Mouse (Mus musculus): Measurements from ENCODE around the gene Pla2g7. TPM values are rescaled to one million over a fixed set of nuclear protein-coding genes. Genes with fewer than 3 reads are reported as not detected.

Pla2g7 gene
- polyA plus RNA-seq, 1 experiment from 2014 or later: 14.5 TPM

- no peaks in the 10 kb centered on the region for H3K9me3 ChIP-seq
- H3K4me2 ChIP-seq: no peak overlapping the region
- H3K27ac ChIP-seq: no peak overlapping the region
- H3K27me3 ChIP-seq (replicated peaks): no peaks in the 10 kb centered on the region
- H3K4me1 ChIP-seq: no peaks in the 10 kb centered on the region
- no peaks in the 10 kb centered on the region for H3K36me3 ChIP-seq (replicated peaks)
- no peak overlapping the region for H3K4me3 ChIP-seq
- 90% methylated on average over 2 of the region's 2 CpGs for WGBS
- no peak for ATAC-seq (replicated peaks)
- H3K9ac ChIP-seq: no peak overlapping the region
Observed at GRCm38 (mm10) chr17:43587278-43587677, 19.4 kb downstream of the Pla2g7 start.

- WGBS: 93% methylated on average over 6 of the region's 6 CpGs
- Histone ChIP-seq H3K36me3 (replicated peaks) (no peaks in the 10 kb centered on the region), H3K27me3 (replicated peaks) (no peaks in the 10 kb centered on the region), H3K4me1 (no peaks in the 10 kb centered on the region), H3K4me3 (no peak overlapping the region), H3K27ac (no peak overlapping the region), H3K4me2 (no peak overlapping the region), H3K9ac (no peak overlapping the region), H3K9me3 (no peaks in the 10 kb centered on the region)
- no peak for ATAC-seq (replicated peaks)
Observed at GRCm38 (mm10) chr17:43589750-43590149, 21.9 kb downstream of the Pla2g7 start.

- Histone ChIP-seq H3K27ac (no peak overlapping the region), H3K4me2 (no peak overlapping the region), H3K9ac (no peak overlapping the region), H3K36me3 (replicated peaks) (no peaks in the 10 kb centered on the region), H3K4me1 (no peaks in the 10 kb centered on the region), H3K4me3 (no peak overlapping the region), H3K9me3 (no peaks in the 10 kb centered on the region), H3K27me3 (replicated peaks) (no peaks in the 10 kb centered on the region)
- 73% methylated on average over 5 of the region's 5 CpGs for WGBS
- no peak for ATAC-seq (replicated peaks)
Observed at GRCm38 (mm10) chr17:43590531-43590930, 22.6 kb downstream of the Pla2g7 start.

DNA sequence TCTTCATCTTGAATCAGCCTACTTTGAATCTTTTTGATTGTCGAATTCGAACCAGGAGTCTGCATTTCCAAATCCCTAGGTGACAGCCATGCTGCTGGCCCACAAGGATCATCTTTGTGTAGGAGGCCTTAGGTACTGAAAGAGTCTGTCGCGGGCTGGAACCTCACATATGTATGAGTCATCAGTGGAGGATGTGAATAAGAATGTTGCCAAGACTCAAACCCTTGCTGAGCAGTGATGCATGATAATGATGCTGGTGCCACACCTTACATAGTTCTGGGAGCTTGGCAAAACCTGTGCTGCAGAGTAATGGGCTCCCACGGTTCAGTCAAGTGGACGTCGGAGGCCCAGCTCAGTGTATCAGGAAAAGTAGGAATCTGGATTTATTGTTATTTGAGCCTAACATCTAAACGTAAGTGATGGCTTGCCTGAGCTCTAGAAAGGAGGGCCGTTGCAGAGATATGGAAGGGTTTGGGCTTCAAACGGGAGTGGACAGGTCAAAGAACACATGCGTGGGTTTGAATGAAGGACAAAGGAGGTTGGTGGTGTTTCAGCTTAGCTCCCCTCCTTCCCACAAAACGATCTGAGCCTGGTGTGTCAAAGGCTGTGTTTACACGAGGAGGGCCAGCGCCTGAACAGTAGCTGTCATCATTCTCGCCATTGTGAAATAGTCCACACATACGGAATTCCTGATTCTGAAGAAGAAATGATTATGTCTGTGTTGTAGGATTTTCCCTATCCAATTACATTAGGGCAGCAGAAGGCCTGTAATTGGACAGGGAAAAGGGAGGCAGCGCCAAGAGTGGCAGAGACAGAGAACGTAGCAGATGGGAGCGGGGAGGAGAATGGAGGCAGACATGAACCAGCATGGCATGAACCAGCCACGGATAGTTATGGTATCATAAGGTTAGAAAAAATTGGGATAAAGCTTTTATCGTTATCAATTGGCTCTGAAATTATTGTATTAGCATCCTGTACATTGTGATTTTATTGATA is 24.7 kb downstream of the Pla2g7 start:
- Histone ChIP-seq H3K9ac (no peak overlapping the region), H3K4me2 (no peak overlapping the region), H3K27me3 (replicated peaks) (no peaks in the 10 kb centered on the region), H3K27ac (no peak overlapping the region), H3K4me3 (no peak overlapping the region), H3K4me1 (no peaks in the 10 kb centered on the region), H3K9me3 (no peaks in the 10 kb centered on the region), H3K36me3 (replicated peaks) (no peaks in the 10 kb centered on the region)
- 88% methylated on average over 21 of the region's 21 CpGs for WGBS
- ATAC-seq (replicated peaks): no peak

DNA sequence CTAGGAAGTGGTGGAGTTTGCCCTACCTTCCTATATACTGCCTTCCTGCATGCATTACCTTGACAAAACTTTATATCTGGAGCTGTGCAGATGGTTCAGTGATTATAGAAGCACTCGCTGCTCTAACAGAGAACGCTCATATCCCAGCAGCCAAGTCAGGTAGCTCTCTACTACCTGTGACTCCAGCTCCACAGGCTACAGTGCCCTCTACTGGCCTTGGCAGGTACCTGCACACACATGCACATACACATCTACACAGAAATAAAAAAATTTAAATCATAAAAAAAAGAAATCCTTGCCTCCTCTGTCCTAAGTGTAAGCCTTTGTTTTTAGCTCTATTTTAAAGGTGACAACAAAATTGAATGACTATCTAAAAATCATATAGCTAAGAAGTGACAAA is 29.8 kb downstream of the Pla2g7 start:
- H3K4me3 ChIP-seq: no peak overlapping the region
- no peaks in the 10 kb centered on the region for H3K9me3 ChIP-seq
- H3K9ac ChIP-seq: no peak overlapping the region
- no peaks in the 10 kb centered on the region for H3K27me3 ChIP-seq (replicated peaks)
- 97% methylated on average over 2 of the region's 2 CpGs for WGBS
- H3K36me3 ChIP-seq (replicated peaks): no peaks in the 10 kb centered on the region
- no peak overlapping the region for H3K27ac ChIP-seq
- no peak for ATAC-seq (replicated peaks)
- no peaks in the 10 kb centered on the region for H3K4me1 ChIP-seq
- no peak overlapping the region for H3K4me2 ChIP-seq

GRCm38 (mm10) chr17:43598706-43599105 is 30.8 kb downstream of the Pla2g7 start:
- H3K4me3 ChIP-seq: no peak overlapping the region
- no peaks in the 10 kb centered on the region for H3K36me3 ChIP-seq (replicated peaks)
- H3K9me3 ChIP-seq: no peaks in the 10 kb centered on the region
- no peak overlapping the region for H3K9ac ChIP-seq
- no peak overlapping the region for H3K4me2 ChIP-seq
- 70% methylated on average over 4 of the region's 4 CpGs for WGBS
- no peaks in the 10 kb centered on the region for H3K4me1 ChIP-seq
- no peak overlapping the region for H3K27ac ChIP-seq
- ATAC-seq (replicated peaks): no peak
- no peaks in the 10 kb centered on the region for H3K27me3 ChIP-seq (replicated peaks)

- Histone ChIP-seq H3K4me3 (no peak overlapping the region), H3K9ac (no peak overlapping the region), H3K4me1 (no peaks in the 10 kb centered on the region), H3K36me3 (replicated peaks) (no peaks in the 10 kb centered on the region), H3K27me3 (replicated peaks) (no peaks in the 10 kb centered on the region), H3K9me3 (no peaks in the 10 kb centered on the region), H3K4me2 (no peak overlapping the region), H3K27ac (no peak overlapping the region)
- ATAC-seq (replicated peaks): 0 out of 2 replicates have a peak, but pooled peaks have one; percentile 31
- 12% methylated on average over 3 of the region's 3 CpGs for WGBS
Observed at GRCm38 (mm10) chr17:43606704-43607103, 38.8 kb downstream of the Pla2g7 start.

DNA sequence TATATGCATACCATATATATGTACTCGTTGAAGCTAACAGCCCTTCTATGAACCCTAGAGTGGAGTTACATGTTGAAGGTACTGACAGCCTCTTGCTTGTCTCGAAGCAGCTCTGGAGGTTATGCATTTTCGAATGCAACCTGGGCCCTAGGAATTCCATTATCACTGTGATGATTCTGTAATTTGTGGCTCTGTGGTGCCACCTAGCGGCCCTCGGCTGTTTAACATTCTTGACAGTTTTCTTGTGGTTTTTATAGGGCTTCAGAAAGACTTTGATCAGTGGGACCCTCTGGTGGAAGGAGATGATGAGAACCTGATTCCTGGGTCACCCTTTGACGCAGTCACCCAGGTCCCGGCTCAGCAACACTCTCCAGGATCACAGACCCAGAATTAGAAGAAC is 43.7 kb downstream of the Pla2g7 start:
- Histone ChIP-seq H3K4me1 (no peaks in the 10 kb centered on the region), H3K36me3 (replicated peaks) (no peaks in the 10 kb centered on the region), H3K9me3 (no peaks in the 10 kb centered on the region), H3K4me2 (no peak overlapping the region), H3K4me3 (no peak overlapping the region), H3K27me3 (replicated peaks) (no peaks in the 10 kb centered on the region), H3K27ac (no peak overlapping the region), H3K9ac (no peak overlapping the region)
- WGBS: 18% methylated on average over 7 of the region's 7 CpGs
- peak; percentile 82 for ATAC-seq (replicated peaks)

DNA sequence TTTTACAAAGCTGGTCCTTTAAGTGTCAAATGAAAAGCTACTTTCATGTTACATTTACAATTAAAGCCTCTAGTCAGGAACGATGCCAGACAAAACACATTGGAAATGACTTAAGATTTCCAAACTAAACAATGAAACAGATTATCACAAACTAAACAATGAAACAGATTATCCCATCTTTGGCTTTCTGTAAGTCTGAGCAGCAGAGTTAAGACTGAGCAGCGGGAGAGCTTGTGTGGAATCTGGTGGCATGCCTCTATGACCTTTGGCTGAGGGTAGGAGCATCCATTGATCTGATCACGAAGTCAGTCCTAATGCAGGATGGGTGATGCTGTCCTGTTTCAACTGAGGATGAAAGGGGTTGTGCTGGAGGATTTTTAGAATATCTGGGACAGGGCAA is 44.3 kb downstream of the Pla2g7 start:
- H3K4me1 ChIP-seq: no peaks in the 10 kb centered on the region
- WGBS: 51% methylated on average over 3 of the region's 3 CpGs
- H3K36me3 ChIP-seq (replicated peaks): no peaks in the 10 kb centered on the region
- no peak for ATAC-seq (replicated peaks)
- no peaks in the 10 kb centered on the region for H3K27me3 ChIP-seq (replicated peaks)
- H3K4me3 ChIP-seq: no peak overlapping the region
- H3K9ac ChIP-seq: no peak overlapping the region
- H3K27ac ChIP-seq: no peak overlapping the region
- H3K4me2 ChIP-seq: no peak overlapping the region
- H3K9me3 ChIP-seq: no peaks in the 10 kb centered on the region

DNA sequence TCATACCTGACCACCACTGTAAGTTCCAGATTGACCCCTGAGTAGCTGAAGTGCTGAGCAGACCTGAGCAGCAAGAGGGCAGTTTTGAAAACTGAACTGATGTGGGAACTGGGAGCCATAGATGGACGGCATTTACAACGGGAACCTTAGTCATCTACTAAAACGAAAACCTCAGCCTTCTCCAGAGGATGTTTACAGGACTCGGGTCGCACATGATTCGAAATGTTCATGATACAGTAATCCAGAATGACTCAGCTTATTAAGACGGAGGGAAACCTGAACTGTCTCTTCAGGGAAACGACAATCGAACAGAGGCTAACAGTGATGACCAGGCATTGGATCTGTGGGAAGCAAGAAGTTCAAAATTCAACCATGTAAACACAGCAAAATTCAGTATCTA is 51.3 kb downstream of the Pla2g7 start:
- H3K4me3 ChIP-seq: no peak overlapping the region
- no peak for ATAC-seq (replicated peaks)
- no peaks in the 10 kb centered on the region for H3K9me3 ChIP-seq
- H3K27me3 ChIP-seq (replicated peaks): no peaks in the 10 kb centered on the region
- no peaks in the 10 kb centered on the region for H3K4me1 ChIP-seq
- H3K36me3 ChIP-seq (replicated peaks): no peaks in the 10 kb centered on the region
- no peak overlapping the region for H3K27ac ChIP-seq
- no peak overlapping the region for H3K4me2 ChIP-seq
- no peak overlapping the region for H3K9ac ChIP-seq
- 94% methylated on average over 9 of the region's 9 CpGs for WGBS

GRCm38 (mm10) chr17:43622076-43622475 is 54.2 kb downstream of the Pla2g7 start:
- H3K27me3 ChIP-seq (replicated peaks): no peaks in the 10 kb centered on the region
- no peak overlapping the region for H3K4me3 ChIP-seq
- H3K9ac ChIP-seq: no peak overlapping the region
- no peak overlapping the region for H3K27ac ChIP-seq
- H3K4me2 ChIP-seq: no peak overlapping the region
- H3K36me3 ChIP-seq (replicated peaks): no peaks in the 10 kb centered on the region
- no peaks in the 10 kb centered on the region for H3K4me1 ChIP-seq
- 91% methylated on average over 10 of the region's 10 CpGs for WGBS
- H3K9me3 ChIP-seq: no peaks in the 10 kb centered on the region
- ATAC-seq (replicated peaks): no peak

DNA sequence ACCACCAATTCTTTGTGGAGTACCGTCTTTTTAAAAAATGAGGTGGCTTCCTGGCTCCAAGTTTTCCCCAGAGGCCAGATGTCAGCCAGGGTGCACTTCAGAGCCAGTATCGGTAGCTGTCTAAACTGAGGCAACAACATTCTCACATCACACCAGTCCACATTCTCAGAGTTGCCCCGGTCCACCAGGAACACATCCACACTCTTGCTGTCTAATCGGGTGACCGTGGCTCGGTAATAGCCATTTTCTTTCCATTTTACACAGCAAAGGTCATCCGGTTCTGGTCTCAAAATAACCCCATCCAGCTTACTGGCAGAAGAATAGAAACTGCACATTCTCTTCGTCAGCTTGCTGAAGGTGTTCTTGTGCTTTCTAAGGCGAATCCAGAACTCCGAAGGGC is 60.3 kb downstream of the Pla2g7 start:
- Histone ChIP-seq H3K4me3 (no peak overlapping the region), H3K4me1 (peaks cover 15% of the 10 kb centered on the region), H3K36me3 (replicated peaks) (no peaks in the 10 kb centered on the region), H3K9me3 (no peaks in the 10 kb centered on the region), H3K27ac (no peak overlapping the region), H3K4me2 (no peak overlapping the region), H3K9ac (no peak overlapping the region), H3K27me3 (replicated peaks) (peaks cover 29% of the 10 kb centered on the region)
- ATAC-seq (replicated peaks): no peak
- 92% methylated on average over 10 of the region's 10 CpGs for WGBS

DNA sequence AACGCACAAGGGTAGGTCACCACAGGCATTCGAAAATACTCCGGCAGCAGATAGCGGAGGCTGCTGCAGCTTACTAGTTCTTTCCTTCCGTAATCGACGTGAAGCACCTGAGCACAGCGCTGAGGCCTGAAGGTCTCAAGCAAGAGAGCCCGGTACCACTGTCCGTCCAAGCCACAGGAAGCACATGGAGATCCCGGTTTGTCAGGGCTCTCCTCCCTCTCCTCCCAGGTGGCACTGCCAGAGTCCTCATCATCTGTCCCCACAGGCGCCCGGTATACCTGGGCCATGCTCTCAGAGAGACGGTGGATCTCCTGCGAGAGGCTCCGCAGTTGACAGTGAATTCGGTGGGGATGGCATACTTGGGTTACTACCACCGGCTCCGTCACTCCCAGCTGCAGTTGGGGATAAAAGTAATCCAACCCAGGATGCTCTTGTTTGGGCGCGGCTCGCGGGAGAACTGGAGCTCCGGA is 61.2 kb downstream of the Pla2g7 start:
- peak; percentile 59 for ATAC-seq (replicated peaks)
- H3K9me3 ChIP-seq: no peaks in the 10 kb centered on the region
- no peaks in the 10 kb centered on the region for H3K36me3 ChIP-seq (replicated peaks)

More for the DNA sequence above, 61.2 kb downstream of the Pla2g7 start:
- Histone ChIP-seq H3K27ac (no peak overlapping the region), H3K27me3 (replicated peaks) (peaks cover 29% of the 10 kb centered on the region), H3K9ac (peak overlapping the region; percentile 43), H3K4me3 (peak overlapping the region; percentile 44), H3K4me1 (peaks cover 15% of the 10 kb centered on the region), H3K4me2 (peak overlapping the region; percentile 77)
- WGBS: 17% methylated on average over 24 of the region's 24 CpGs
